8 mouse cellular contexts compared by ENCODE assay signal in the genomic region with DNA sequence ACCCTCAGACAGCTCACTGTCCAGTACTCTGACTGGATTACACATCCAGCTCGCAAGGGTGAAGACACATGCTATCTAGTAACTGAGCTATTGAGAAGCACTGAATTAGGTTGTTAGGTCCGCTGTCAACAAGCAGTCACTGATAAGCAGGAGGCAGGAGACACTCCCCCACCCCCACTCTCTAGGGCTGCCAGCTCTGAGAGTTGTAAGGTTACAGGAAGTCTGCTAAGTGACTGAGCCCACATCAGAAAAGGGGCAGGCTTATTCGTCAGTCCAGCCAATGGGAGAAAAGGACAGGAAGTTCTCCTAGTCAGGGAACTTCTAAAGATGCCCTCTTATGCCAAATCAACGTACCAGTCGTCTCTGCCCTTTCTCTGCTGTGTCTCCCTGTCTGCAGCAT.
DNase-seq lines count a peak whose midpoint lies in the region; ATAC-seq and TF ChIP-seq lines count a peak whose summit lies in the region.

No protein-coding gene starts in this region.

- ATAC-seq in intestine, embryonic 14.5 days (replicated peaks; ENCODE audit: low FRiP score, low TSS enrichment, low read depth) = no peak
- peak; percentile 71; the same call in 1 of the 2 replicates for ATAC-seq in lung, embryonic 15.5 days (ENCODE audit: borderline replicate concordance, extremely low read depth, low FRiP score, low TSS enrichment)
- no peak for ATAC-seq in monocyte, adult 5-6 weeks (replicated peaks; ENCODE audit: insufficient number of reproducible peaks, low FRiP score, low TSS enrichment, poor library complexity, severe bottlenecking)

- DNase-seq in layer of hippocampus, adult 2 months (ENCODE audit: low spot score in 2 of 2) = no peak
- DNase-seq in layer of hippocampus, adult 11-12 months (ENCODE audit: low spot score) = no peak
- peak; percentile 53 for DNase-seq in embryo, embryonic 11 days
- no peak for DNase-seq in intestine, embryonic 14.5 days (ENCODE audit: low spot score)
- peak; percentile 64 for DNase-seq in thymus, adult 2 months
- DNase-seq in urinary bladder, postnatal 4 days (ENCODE audit: low spot score in 2 of 2) = no peak

- TF ChIP-seq CTCF in layer of hippocampus, adult 2 months (conservative IDR thresholded peaks at IDR 0.05) = no peak
- TF ChIP-seq CTCF in thymus, adult 2 months (IDR thresholded peaks at IDR 0.05; ENCODE audit: borderline replicate concordance, control insufficient read depth, extremely low read depth, insufficient read depth, low read length, poor library complexity) = no peak

- TF ChIP-seq POLR2A in thymus, adult 2 months (IDR thresholded peaks at IDR 0.05; ENCODE audit: control insufficient read depth, extremely low read depth, insufficient read depth, low read length, poor library complexity) = no peak

- peak overlapping the region; percentile 66 for H3K27ac ChIP-seq in layer of hippocampus, adult 2 months
- H3K27ac ChIP-seq in intestine, embryonic 14.5 days (ENCODE audit: low read depth) = 0 out of 2 replicates have a peak overlapping the region, but pooled peaks have one; percentile 54
- H3K27ac ChIP-seq in lung, embryonic 15.5 days = peak overlapping the region; percentile 38
- H3K27ac ChIP-seq in thymus, adult 2 months (ENCODE audit: control insufficient read depth, insufficient read depth, low read length) = no peak overlapping the region

- H3K36me3 ChIP-seq in intestine, embryonic 14.5 days (ENCODE audit: control insufficient read depth, insufficient read depth, low read length) = no peaks in the 10 kb centered on the region
- no peaks in the 10 kb centered on the region for H3K36me3 ChIP-seq in lung, embryonic 15.5 days
- H3K36me3 ChIP-seq in thymus, adult 2 months (ENCODE audit: control insufficient read depth, insufficient read depth, low read length) = no peaks in the 10 kb centered on the region

- H3K4me2 ChIP-seq in intestine, embryonic 14.5 days (ENCODE audit: low read length) = peak overlapping the region; percentile 2; the same call in 1 of the 2 replicates
- no peak overlapping the region; the same call in none of the 2 replicates for H3K4me2 ChIP-seq in lung, embryonic 15.5 days

- no peaks in the 10 kb centered on the region for H3K27me3 ChIP-seq in intestine, embryonic 14.5 days (replicated peaks; ENCODE audit: control insufficient read depth, insufficient read depth, low read length)
- H3K27me3 ChIP-seq in lung, embryonic 15.5 days = no peaks in the 10 kb centered on the region
- H3K27me3 ChIP-seq in thymus, adult 2 months (ENCODE audit: control insufficient read depth, insufficient read depth, low read length) = no peaks in the 10 kb centered on the region

- H3K9ac ChIP-seq in intestine, embryonic 14.5 days (ENCODE audit: low read length) = no peak overlapping the region
- no peak overlapping the region for H3K9ac ChIP-seq in lung, embryonic 15.5 days

- H3K4me1 ChIP-seq in intestine, embryonic 14.5 days (replicated peaks; ENCODE audit: control insufficient read depth, insufficient read depth, low read length) = peaks cover 42% of the 10 kb centered on the region
- H3K4me1 ChIP-seq in lung, embryonic 15.5 days = peaks cover 49% of the 10 kb centered on the region
- peaks cover 11% of the 10 kb centered on the region for H3K4me1 ChIP-seq in thymus, adult 2 months (replicated peaks; ENCODE audit: control insufficient read depth, insufficient read depth, low read length)

- H3K4me3 ChIP-seq in layer of hippocampus, adult 2 months = no peak overlapping the region
- no peak overlapping the region for H3K4me3 ChIP-seq in intestine, embryonic 14.5 days (ENCODE audit: low read depth, low read length)
- no peak overlapping the region for H3K4me3 ChIP-seq in lung, embryonic 15.5 days
- H3K4me3 ChIP-seq in thymus, adult 2 months (ENCODE audit: control insufficient read depth, insufficient read depth, low read length) = no peak overlapping the region

- 16% methylated on average over 5 of the region's 5 CpGs for WGBS in intestine, embryonic 14.5 days
- 8% methylated on average over 5 of the region's 5 CpGs for WGBS in lung, embryonic 15.5 days
- 11% methylated on average over 5 of the region's 5 CpGs for WGBS in thymus, adult 2 months

- no peaks in the 10 kb centered on the region for H3K9me3 ChIP-seq in intestine, embryonic 14.5 days (ENCODE audit: control insufficient read depth, low read length)
- no peaks in the 10 kb centered on the region for H3K9me3 ChIP-seq in lung, embryonic 15.5 days

Comparison
In these comparisons a context has a peak if more than half of its experiments do, and no peak if none do; other contexts are left out.
1. DNase-seq: peak in embryo, embryonic 11 days (single experiment) and thymus, adult 2 months (single experiment); none in layer of hippocampus, adult 2 months (0 of 2), layer of hippocampus, adult 11-12 months (single experiment), intestine, embryonic 14.5 days (single experiment) and urinary bladder, postnatal 4 days (0 of 2).